Mouse (Mus musculus): ENCODE measurements at regions not wholly inside any gene's neighbourhood (a gene's known extent, or its start where the extent isn't known, plus 50 kb on each side); places are given as distances from the start of the nearest gene placed in this dataset.

GRCm38 (mm10) chr2:51452816-51453215 lies 174.5 kb upstream of the Tas2r134 start:
- no peak for DNase-seq (ENCODE audit: extremely low read depth, low read depth, low spot score)

DNA sequence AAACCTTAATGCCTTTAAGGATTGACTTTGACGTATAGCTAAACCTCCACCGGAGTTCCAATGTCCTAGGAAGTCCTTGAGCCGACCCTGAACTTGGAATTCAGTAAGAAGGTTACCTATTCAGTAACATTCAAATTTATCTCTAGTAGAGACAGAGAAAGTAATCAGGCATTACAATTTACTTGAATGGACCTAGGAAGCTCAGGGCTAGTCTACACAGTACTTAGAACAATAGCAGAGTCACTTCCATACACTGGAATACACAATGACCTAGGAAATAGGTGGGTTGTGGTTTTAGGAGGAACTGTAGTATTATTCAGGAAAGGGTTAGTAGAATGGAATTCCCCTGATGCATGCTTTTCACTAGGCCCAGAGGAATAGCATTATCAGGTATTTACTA lies 179.2 kb upstream of the Tas2r134 start:
- DNase-seq (ENCODE audit: extremely low read depth, low read depth, low spot score): no peak

GRCm38 (mm10) chr2:51447616-51448015 lies 179.7 kb upstream of the Tas2r134 start:
- DNase-seq (ENCODE audit: extremely low read depth, low read depth, low spot score): no peak

- no peak for DNase-seq (ENCODE audit: extremely low read depth, low read depth, low spot score)
Observed at GRCm38 (mm10) chr2:51444386-51445080, 182.8 kb upstream of the Tas2r134 start.

GRCm38 (mm10) chr2:51443946-51444345 lies 183.4 kb upstream of the Tas2r134 start:
- DNase-seq (ENCODE audit: extremely low read depth, low read depth, low spot score): no peak

DNA sequence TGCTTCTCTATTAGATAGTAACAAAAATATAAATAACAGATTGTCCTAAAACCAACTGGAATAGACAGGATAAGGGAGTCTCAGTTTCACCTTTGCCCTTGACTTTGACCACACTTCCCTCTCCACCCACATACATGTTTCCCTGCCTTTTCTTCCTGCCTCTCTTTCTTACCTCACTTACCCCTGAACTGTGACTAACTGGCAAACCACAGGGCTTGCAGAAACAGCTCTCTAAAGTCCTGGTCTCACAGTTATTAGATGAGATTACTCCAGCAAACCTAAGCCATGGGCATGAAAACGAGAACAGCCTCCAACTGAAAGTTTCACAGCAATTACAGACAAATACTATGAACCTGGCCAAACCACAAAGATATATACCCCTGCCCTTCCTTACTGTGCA lies 188.3 kb upstream of the Tas2r134 start:
- DNase-seq (ENCODE audit: extremely low read depth, low read depth, low spot score): peak; percentile 18

DNA sequence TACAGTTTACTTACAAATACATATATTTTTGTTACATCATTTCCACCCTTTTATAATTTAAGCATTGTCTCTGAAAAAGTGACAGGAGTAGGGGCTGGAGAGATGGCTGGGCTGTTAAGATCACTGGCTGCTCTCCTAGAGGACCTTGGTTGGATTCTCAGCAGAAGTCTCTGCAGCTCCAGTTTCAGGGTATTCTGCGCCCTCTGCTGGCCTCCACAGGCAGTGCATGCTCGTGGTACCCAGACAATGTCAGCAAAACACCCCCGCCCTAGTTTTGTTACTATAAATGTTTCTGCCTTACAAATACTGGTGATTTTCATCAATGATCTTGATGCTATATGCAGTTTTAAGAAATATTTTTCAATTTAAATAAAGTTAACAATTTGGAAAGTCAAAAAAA lies 190.7 kb upstream of the Tas2r134 start:
- no peak for DNase-seq (ENCODE audit: extremely low read depth, low read depth, low spot score)

DNA sequence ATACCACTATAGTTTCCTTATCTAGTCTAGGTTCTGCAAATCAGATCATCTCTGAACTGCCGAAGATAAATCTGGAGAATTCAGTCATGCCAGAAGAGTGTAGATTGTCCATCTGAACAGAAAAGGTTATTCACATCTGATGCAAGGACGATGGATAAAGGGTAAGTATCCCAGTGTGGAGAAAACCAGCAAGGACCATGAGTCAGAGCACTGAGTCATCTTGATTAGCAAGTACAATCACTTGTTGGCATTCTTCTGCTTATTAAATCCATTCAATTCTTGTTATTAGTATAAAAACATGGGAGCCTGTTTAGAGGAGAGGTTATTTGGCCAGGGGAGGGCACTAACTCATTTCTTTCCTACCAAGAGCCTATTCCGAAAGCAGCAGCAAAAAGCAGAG lies 195.7 kb upstream of the Tas2r134 start:
- DNase-seq (ENCODE audit: extremely low read depth, low read depth, low spot score): no peak

DNA sequence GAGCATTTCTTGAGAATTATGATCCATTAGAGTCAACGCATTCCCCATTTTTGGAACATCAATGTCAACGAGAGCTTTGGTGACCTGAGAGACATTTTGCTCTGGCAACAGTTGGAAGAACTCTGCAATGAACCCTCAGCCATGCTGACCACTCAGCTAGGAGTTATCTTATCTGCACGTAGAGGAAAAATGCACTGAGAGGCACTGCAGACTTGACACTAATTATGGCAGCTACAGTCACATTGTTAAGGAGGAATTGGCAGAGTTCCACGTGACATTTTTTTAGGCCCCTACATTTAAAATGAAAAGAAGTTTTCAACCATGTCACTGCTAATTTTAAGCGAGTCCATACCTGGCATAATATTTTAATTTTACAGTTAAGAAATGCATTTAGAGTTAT lies 197.6 kb upstream of the Tas2r134 start:
- no peak for DNase-seq (ENCODE audit: extremely low read depth, low read depth, low spot score)

GRCm38 (mm10) chr2:51422442-51422841 lies 204.9 kb upstream of the Tas2r134 start:
- no peak for DNase-seq (ENCODE audit: extremely low read depth, low read depth, low spot score)

DNA sequence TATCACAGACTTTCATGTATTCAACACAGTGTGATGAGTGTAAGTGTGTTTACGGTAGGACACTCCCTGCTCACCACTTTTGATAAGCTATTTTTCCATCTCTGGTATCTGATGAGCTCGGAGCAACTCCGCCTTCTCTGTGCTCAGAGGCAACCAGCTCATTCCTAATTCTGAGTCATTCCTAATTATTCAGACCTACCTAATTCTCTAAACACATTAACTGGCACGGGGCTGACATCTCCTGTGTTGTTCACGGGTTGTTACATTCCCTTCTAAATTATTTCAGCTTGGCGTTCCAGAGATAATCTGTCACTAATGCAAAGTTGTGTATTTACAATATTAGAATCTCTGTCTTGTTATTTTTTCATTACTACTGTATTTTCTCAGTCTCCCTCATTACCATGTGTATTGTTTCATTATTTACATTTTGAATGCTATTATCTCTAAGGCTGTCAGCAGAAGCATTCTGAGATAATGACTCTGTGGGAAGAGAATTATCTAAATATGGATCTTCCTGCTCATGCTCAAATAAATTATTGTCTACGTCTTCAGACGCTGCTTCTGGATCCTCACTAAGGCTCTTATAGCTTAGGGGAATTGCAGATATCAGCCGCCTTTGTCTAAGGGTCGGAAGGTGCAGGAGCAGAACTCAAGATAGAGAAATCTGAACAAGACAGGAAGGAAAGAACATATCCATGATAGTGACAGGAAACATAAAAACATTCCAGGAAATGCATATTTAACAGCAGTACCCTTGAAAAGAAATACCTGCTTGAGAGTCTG lies 209.2 kb upstream of the Tas2r134 start:
- no peak for DNase-seq (ENCODE audit: extremely low read depth, low read depth, low spot score)

DNA sequence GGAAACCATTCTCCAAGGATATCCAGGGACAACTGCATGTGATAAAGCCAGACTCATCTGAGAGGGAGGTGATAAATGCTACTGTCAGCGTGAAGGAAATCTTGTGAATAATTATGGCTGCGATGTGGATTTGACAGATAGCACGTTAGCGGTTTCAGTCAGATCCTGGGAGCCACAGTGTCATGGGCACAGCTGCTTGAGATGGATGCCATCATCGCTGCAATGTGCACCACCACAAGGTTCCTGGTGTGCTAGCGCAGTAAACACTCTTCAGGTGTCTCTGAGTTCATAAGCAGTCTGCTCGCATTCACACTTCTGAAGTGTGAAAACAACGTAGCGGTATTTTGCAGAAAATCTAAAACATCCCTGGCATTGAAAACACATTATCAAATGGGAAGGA lies 238.9 kb upstream of the Tas2r134 start:
- DNase-seq (ENCODE audit: extremely low read depth, low read depth, low spot score): no peak

- no peak for DNase-seq (ENCODE audit: extremely low read depth, low read depth, low spot score)
Observed at GRCm38 (mm10) chr2:51387136-51387535, 238.2 kb upstream of the Rnd3 start.

GRCm38 (mm10) chr2:51376597-51376996 lies 227.7 kb upstream of the Rnd3 start:
- no peak for DNase-seq (ENCODE audit: extremely low read depth, low read depth, low spot score)

GRCm38 (mm10) chr2:51374636-51375035 lies 225.7 kb upstream of the Rnd3 start:
- DNase-seq (ENCODE audit: extremely low read depth, low read depth, low spot score): no peak

GRCm38 (mm10) chr2:51372771-51373170 lies 223.9 kb upstream of the Rnd3 start:
- DNase-seq (ENCODE audit: extremely low read depth, low read depth, low spot score): no peak

DNA sequence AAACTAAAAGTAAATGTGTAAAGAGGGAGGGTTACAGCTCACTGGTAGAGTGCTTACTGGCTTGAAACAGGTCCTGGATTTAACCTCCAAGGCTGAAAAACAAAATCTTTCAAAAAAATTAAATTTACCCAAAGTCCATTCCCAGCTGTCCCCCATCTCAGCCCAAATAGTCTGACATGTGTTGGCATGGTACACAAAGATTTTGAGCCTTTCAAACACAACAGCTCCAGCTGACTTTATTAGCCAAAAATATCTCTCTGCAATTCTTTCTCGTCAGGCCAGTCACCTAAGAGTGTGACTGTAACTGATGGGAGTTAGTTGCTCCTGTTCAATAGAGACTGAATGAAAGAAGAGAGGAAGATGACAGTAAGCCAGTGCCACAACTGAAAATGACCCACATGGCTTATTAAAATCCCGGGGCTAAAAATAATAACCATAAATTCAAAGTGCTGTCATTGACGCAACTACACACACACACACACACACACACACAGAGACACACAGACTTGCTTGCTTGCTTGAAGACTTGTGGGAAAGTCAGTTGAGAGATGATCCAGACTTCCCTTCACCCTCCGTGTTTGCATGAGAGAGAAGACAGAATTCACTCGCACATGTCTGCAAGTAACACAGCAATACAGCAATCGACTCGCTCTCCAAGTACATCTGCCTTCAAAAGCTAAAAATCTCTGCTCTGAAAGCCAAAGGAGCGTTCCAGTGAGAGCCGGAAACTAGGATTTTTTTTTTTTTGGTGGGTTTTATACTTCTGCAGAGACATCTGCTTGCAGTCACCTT lies 214.1 kb upstream of the Rnd3 start:
- no peak for DNase-seq (ENCODE audit: extremely low read depth, low read depth, low spot score)

GRCm38 (mm10) chr2:51355281-51355680 lies 206.4 kb upstream of the Rnd3 start:
- DNase-seq (ENCODE audit: extremely low read depth, low read depth, low spot score): no peak

GRCm38 (mm10) chr2:51354800-51355199 lies 205.9 kb upstream of the Rnd3 start:
- no peak for DNase-seq (ENCODE audit: extremely low read depth, low read depth, low spot score)

DNA sequence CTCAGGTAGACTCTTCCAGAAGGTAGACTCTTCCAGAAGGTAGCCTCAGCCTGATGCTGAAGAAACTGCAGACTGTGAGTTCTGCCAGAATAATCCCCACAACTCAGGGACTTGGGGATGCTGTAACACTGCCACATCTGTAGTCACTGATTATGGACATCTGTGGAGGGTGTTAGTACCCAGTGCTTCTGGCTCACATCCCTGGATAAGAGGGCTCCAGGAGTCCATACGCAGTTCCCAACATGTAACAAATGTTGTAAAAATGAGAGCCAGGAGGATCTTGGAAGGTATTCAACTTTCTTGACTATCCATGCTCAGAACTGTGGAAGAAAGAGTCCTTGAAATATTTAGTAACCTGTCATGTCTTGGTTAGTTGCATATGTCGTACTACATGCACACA lies 200.7 kb upstream of the Rnd3 start:
- DNase-seq (ENCODE audit: extremely low read depth, low read depth, low spot score): no peak

GRCm38 (mm10) chr2:51348774-51349173 lies 199.9 kb upstream of the Rnd3 start:
- no peak for DNase-seq (ENCODE audit: extremely low read depth, low read depth, low spot score)

GRCm38 (mm10) chr2:51347086-51347485 lies 198.2 kb upstream of the Rnd3 start:
- no peak for DNase-seq (ENCODE audit: extremely low read depth, low read depth, low spot score)
